Mouse (Mus musculus): ENCODE measurements around the gene Ror1.

DNA sequence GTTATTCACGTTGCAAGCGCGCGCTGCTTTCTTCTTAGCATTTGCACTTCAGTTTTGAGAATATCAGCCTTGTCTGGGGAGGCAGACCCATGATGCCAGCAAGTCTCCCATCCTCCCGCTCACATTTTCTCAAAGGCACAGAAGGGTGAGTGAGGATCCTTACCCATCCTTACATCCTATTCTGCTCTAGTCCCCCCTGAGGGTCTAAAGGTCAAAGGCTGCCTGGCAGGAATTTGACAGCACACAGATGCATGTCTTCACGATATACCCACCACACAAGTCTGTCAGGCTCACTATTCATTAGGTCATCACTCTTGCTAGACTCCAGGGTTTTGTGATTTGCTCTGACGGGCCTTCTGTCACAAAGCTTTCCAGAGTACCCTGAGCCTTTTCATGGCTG, 158.2 kb downstream of the Ror1 start:
- TF ChIP-seq CTCF (IDR thresholded peaks at IDR 0.05; ENCODE audit: borderline replicate concordance, insufficient read depth, low read length) (no peak), POLR2A (IDR thresholded peaks at IDR 0.05; ENCODE audit: low read depth, low read length) (no peak)

Measured in embryonic fibroblast, embryonic 13.5 days (primary cell).